Mouse (Mus musculus) liver, adult 2 months (tissue): ENCODE results near the gene Cstb. TPM values are rescaled to one million over a fixed set of nuclear protein-coding genes. Genes with fewer than 3 reads are reported as not detected.
A peak's percentile ranks its signal among the peaks of the same experiment; 100 is the strongest.
"Not testable (repeated sequence)": the region's sequence is repeated elsewhere in the genome, so short reads cannot be mapped to it uniquely, and the experiment has no call there.

Experiments
- DNase-seq: peaks from one replicate; pipeline ENCODE4 v3.0.0-alpha.2; 2011; ENCODE audit warnings: low read depth, low spot score; ENCODE audit errors: extremely low read depth
- H3K27ac ChIP-seq: fragments of 200-500 bp; replicated peaks from 2 replicates; pipeline ENCODE4 v1.5.1; 2012; ENCODE audit warnings: low read depth, mild to moderate bottlenecking, control low read depth, inconsistent platforms, low read length; ENCODE audit not compliant: insufficient read depth
- H3K27me3 ChIP-seq: fragments of 200-500 bp; 2 replicates; pipeline ENCODE4 v1.6.1; 2012; ENCODE audit warnings: mild to moderate bottlenecking, moderate library complexity, low read length, inconsistent platforms; ENCODE audit not compliant: control insufficient read depth, insufficient read depth
- H3K36me3 ChIP-seq: fragments of 200-500 bp; 2 replicates; pipeline ENCODE4 v1.6.1; 2012; ENCODE audit warnings: low read length, inconsistent platforms; ENCODE audit not compliant: control insufficient read depth, insufficient read depth
- H3K4me1 ChIP-seq: fragments of 200-500 bp; 2 replicates; pipeline ENCODE4 v1.6.1; 2011; ENCODE audit warnings: low read length; ENCODE audit not compliant: control insufficient read depth, insufficient read depth
- H3K4me3 ChIP-seq: fragments of 200-500 bp; 2 replicates; pipeline ENCODE4 v1.5.1; 2011; ENCODE audit warnings: low read depth, mild to moderate bottlenecking, control low read depth, low read length, moderate library complexity; ENCODE audit not compliant: insufficient read depth
- H3K79me2 ChIP-seq: fragments of 200-500 bp; 2 replicates; pipeline ENCODE4 v1.6.1; 2012; ENCODE audit warnings: inconsistent platforms, mild to moderate bottlenecking, low read length, moderate library complexity; ENCODE audit not compliant: control insufficient read depth, insufficient read depth
- H3K9ac ChIP-seq: fragments of 200-500 bp; 2 replicates; pipeline ENCODE4 v1.6.1; 2012; ENCODE audit warnings: low read depth, mild to moderate bottlenecking, control low read depth, inconsistent platforms, low read length
- CTCF ChIP-seq: fragments of 200-500 bp; IDR thresholded peaks from 2 replicates; pipeline ENCODE4 v1.5.1; 2011; ENCODE audit warnings: low read depth, low read length, control low read depth
- POLR2A ChIP-seq: fragments of 200-500 bp; IDR thresholded peaks from 2 replicates; pipeline ENCODE4 v1.6.1; 2011; ENCODE audit warnings: low read length, control low read depth; ENCODE audit not compliant: insufficient read depth; ENCODE audit errors: extremely low read depth
- WGBS: fragments of 180-500 bp; shearing (Covaris S2); methylation state at CpG from one replicate; pipeline ENCODE4 v1.1.7; 2018; 5-methylcytosine and 5-hydroxymethylcytosine counted together
- polyA plus RNA-seq: library from polyadenylated mRNA; depleted of rRNA; stranded (reverse); fragments of >200 nt; gene quantifications from 2 replicates; pipeline ENCODE4 v1.2.3, GENCODE M21; 2012
- total RNA-seq: library from RNA; depleted of rRNA; stranded (reverse); fragments of >200 nt; gene quantifications from 2 replicates; pipeline ENCODE4 v1.2.3, GENCODE M21; 2014

Cstb gene
- total and polyA plus RNA-seq, 2 experiments, result 47.5 to 60.8 TPM

GRCm38 (mm10) chr10:78412319-78413151, 12.9 kb upstream of the Cstb start, which contains the start of gene Rrp1:
Rrp1 (minus strand) TSS chr10:78413043.
- Histone ChIP-seq H3K9ac (peak within 1 kb of the TSS; percentile 80), H3K27ac (no peak within 1 kb of the TSS), H3K36me3 (peaks cover 3% of the 10 kb centered on the region; the same call in 1 of the 2 replicates), H3K4me3 (peak within 1 kb of the TSS; percentile 76), H3K4me1 (no peaks in the 10 kb centered on the region), H3K79me2 (no peaks in the 10 kb centered on the region), H3K27me3 (no peaks in the 10 kb centered on the region)
- DNase-seq, result peak; percentile 81
- peak; percentile 100 for TF ChIP-seq CTCF
- TF ChIP-seq POLR2A, result peak; percentile 57
- WGBS, result under 1% methylated on average over 70 of the region's 70 CpGs

GRCm38 (mm10) chr10:78413152-78413520, 12.3 kb upstream of the Cstb start:
- Histone ChIP-seq H3K27me3 (no peaks in the 10 kb centered on the region), H3K4me1 (no peaks in the 10 kb centered on the region), H3K36me3 (peaks cover 3% of the 10 kb centered on the region; the same call in 1 of the 2 replicates), H3K27ac (no peak overlapping the region), H3K79me2 (no peaks in the 10 kb centered on the region), H3K4me3 (peak overlapping the region; percentile 76), H3K9ac (no peak overlapping the region)
- DNase-seq, result no peak
- WGBS, result 38% methylated on average over 7 of the region's 7 CpGs
- TF ChIP-seq POLR2A (no peak), CTCF (no peak)

- 91% methylated on average over 3 of the region's 4 CpGs for WGBS
- H3K4me3 ChIP-seq, H3K9ac ChIP-seq, H3K79me2 ChIP-seq, H3K36me3 ChIP-seq, H3K27ac ChIP-seq, H3K4me1 ChIP-seq, DNase-seq, H3K27me3 ChIP-seq: not testable (repeated sequence)
These were observed 10.5 kb upstream of the Cstb start for GRCm38 (mm10) chr10:78414936-78415335.

- no peaks in the 10 kb centered on the region for H3K4me1 ChIP-seq
- H3K27ac ChIP-seq, result no peak overlapping the region
- H3K27me3 ChIP-seq, result no peaks in the 10 kb centered on the region
- DNase-seq, result no peak
- H3K9ac ChIP-seq, result no peak overlapping the region
- H3K4me3 ChIP-seq, result no peak overlapping the region
- TF ChIP-seq POLR2A, result no peak
- TF ChIP-seq CTCF, result no peak
- no peaks in the 10 kb centered on the region for H3K79me2 ChIP-seq
- 64% methylated on average over 5 of the region's 5 CpGs for WGBS
- H3K36me3 ChIP-seq, result no peaks in the 10 kb centered on the region
These were observed 7.6 kb upstream of the Cstb start for GRCm38 (mm10) chr10:78417888-78418287.

GRCm38 (mm10) chr10:78418791-78419190, 6.7 kb upstream of the Cstb start:
- no peak overlapping the region for H3K27ac ChIP-seq
- no peaks in the 10 kb centered on the region for H3K27me3 ChIP-seq
- no peaks in the 10 kb centered on the region for H3K4me1 ChIP-seq
- no peak for DNase-seq
- no peak for TF ChIP-seq POLR2A
- no peak for TF ChIP-seq CTCF
- H3K4me3 ChIP-seq, result no peak overlapping the region
- no peaks in the 10 kb centered on the region for H3K36me3 ChIP-seq
- no peak overlapping the region for H3K9ac ChIP-seq
- WGBS, result 95% methylated on average over 2 of the region's 2 CpGs
- no peaks in the 10 kb centered on the region for H3K79me2 ChIP-seq

GRCm38 (mm10) chr10:78420929-78421328, 4.5 kb upstream of the Cstb start:
- 89% methylated on average over 2 of the region's 2 CpGs for WGBS
- no peak overlapping the region for H3K4me3 ChIP-seq
- H3K27me3 ChIP-seq, result no peaks in the 10 kb centered on the region
- H3K79me2 ChIP-seq, result no peaks in the 10 kb centered on the region
- no peak overlapping the region for H3K27ac ChIP-seq
- no peaks in the 10 kb centered on the region for H3K4me1 ChIP-seq
- no peak overlapping the region for H3K9ac ChIP-seq
- no peak for DNase-seq
- TF ChIP-seq CTCF, result no peak
- TF ChIP-seq POLR2A, result no peak
- no peaks in the 10 kb centered on the region for H3K36me3 ChIP-seq
